Mouse (Mus musculus): Measurements from ENCODE around the gene Pi4k2a.
"Not testable (repeated sequence)": the region's sequence is repeated elsewhere in the genome, so short reads cannot be mapped to it uniquely, and the experiment has no call there.

The Pi4k2a gene

DNA sequence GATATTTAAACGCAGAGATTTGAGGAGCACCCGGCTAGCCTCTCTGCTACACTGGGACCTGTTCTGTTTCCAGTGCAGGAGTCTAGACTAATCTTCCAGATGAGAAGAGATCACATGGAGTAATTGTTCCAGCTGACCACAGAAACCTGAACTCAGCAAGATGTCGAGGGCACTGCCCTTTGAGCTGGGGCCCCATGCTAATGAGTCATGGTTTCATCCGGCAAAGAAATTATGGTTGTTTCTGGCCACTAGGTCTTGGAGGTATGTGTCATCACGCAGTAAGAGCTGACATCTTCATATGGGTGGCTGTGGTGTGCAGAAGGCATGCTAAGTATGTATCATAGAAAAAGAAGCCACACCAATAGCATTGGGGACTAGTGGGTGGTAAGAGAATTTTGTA lies 10.3 kb upstream of the Pi4k2a start:
- in situ Hi-C loops (cut with MboI, MseI): no loop called here

DNA sequence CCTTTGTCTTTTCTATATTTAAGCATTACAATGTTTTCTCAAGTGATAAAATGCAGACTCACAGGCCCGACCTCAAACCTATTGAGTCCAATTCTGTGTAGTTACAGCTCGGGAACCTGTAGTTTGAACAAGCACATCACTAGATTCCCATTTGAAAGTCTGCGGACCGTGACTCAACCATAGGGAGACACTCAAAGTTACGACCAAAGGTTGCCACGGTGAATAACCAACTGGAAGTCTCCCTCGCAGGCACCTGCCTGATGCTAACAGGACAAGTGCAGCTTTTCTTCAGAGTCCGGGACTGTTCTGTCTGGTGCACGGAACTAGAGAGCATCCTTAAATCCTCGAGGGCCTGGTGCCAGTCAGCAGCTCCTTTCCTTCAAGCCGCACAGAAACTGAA lies 9.8 kb upstream of the Pi4k2a start:
- in situ Hi-C loops (cut with MboI, MseI): no loop called here

DNA sequence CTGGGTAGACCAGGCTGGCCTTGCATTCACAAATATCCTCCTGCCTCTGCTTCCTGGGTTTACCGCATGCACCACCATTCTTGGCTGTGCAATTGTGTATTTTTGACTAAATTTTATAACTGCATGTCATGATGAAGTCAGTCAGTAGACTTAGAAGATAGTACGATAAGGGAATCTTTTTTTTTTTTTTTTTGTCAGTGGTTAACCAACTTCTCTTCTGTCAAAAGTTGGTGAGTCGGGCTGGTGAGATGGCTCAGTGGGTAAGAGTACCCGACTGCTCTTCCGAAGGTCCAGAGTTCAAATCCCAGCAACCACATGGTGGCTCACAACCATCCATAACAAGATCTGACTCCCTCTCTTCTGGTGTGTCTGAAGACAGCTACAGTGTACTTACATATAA lies 8.7 kb upstream of the Pi4k2a start:
- in situ Hi-C loops (cut with MboI, MseI): not testable (repeated sequence)

DNA sequence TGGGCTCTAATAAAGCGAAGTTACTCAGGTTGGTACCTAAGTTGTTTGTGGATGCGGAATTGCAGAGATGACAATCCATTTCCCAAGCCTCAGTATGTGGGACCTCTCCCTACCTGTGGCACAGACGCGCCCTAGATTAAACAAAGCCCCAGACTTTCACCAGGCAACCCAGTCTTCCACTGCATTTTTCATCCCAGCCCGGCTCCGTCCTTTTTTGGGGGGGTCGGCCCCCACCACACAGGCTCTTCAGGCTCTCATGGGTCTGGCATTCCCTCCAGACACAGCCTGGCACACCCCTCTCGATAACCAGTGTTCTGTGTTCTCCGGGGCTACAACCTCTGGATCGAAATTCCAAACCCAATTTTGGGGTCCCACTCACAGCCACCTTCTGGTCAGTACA lies 4.6 kb upstream of the Pi4k2a start:
- in situ Hi-C loops (cut with MboI, MseI): no loop called here

DNA sequence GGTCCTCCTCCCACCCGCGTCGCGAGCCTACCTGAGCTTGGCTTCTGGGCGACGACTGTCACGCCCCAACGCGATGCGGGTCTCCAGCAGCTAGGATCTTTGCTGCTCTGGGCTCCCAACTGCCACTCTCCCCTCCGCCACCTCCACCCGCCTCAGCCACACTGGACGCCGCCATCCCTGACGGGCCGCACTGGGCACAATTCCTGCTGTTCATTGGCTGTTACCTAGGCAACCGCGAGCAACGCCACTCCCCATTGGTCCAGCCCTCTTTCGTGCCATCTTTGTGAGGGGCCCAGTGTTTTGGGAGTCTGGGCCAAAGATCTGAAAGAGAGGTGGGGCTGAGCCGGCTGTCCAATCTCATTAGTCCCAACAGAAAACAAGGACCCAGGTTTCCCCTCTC lies 4.1 kb upstream of the Pi4k2a start, which contains the start of gene Morn4:
Gene Morn4, minus strand, starts transcription at position 192 of the 400 bp plus-strand sequence.
- in situ Hi-C loops (cut with MboI, MseI): no loop called here

DNA sequence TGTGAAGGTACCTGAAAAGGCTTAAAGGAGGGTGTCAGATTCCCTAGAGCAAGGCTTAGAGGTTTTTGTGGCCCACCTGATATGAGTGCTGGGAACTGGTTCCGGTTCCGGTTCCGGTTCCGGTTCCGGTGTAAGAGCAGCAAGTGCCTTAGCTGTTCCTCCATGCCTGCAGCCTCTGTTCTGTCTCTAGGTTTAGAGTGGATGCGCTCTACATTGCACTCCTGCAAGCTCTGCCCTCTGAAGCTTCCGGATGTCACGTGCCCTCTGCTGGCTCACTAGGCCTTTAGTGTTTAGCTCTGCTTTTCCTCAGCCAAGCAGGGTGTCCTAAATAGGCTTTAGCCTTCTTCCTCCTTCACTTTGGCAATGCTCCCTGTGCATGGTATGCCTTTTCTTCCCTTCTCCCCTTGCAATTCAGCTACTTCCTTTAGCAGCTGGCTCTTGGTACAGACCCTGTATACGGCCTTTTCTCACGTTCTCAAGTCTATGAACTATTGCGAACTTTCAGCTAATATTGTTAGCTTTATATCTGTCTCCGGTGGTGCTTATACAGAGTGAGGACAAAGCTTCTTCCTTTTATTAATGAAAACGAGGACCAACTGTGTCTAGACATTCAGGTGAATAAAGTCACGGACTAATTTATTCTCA lies 1.0 kb upstream of the Pi4k2a start:
- in situ Hi-C loops (cut with MboI, MseI): no loop called here

DNA sequence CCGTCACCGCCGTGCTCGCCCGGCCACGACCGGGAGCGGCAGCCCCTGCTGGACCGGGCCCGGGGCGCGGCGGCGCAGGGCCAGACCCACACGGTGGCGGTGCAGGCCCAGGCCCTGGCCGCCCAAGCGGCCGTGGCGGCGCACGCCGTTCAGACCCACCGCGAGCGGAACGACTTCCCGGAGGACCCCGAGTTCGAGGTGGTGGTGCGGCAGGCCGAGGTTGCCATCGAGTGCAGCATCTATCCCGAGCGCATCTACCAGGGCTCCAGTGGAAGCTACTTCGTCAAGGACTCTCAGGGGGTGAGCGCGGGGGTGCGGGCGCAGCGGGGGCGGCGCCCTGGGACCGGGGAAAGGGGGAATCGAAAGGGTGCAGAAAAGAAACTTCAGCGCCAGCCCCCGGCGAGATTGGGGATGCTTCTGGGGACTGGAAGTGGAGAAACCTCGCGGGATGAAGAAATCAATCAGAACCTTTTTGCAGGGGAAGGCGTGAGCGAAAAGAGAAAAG lies 419 bp downstream of the Pi4k2a start:
- in situ Hi-C loops (cut with MboI, MseI): no loop called here

DNA sequence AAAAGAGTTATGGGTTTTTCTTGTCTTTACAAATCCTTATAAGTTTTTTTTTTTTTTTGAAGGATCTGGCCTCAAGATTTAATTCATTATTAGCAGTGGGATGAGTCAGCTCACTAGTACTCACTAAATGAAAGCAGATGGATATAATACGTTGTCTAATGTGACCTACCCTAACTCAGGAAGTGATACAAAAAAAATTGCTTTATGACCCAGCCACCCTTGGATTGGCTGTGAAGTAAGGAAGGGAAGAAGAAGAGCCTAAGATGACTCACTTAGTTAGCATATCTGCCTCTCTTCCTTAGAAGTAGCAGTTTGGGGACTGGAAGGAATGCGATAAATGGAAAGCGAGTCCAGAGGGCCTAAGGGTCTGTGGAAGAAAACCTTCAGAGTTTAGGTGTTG lies 9.1 kb downstream of the Pi4k2a start:
- in situ Hi-C loops (cut with MboI, MseI): no loop called here

DNA sequence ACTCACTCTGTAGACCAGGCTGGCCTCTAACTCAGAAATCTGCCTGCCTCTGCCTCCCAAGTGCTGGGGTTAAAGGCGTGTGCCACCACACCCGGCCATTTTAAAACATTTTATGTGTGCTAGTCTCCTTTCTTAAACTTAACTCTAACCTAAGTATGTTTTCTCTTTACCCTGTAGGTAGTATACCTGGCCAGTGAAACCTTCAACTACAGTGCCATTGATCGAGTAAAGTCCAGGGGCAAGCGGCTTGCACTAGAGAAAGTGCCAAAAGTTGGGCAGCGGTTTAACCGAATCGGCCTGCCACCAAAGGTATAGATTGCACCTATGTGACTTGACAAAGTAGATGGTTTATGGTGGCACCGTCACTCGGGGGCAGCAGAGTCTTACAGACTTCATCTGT lies 14.4 kb downstream of the Pi4k2a start:
- in situ Hi-C loops (cut with MboI, MseI): no loop called here

DNA sequence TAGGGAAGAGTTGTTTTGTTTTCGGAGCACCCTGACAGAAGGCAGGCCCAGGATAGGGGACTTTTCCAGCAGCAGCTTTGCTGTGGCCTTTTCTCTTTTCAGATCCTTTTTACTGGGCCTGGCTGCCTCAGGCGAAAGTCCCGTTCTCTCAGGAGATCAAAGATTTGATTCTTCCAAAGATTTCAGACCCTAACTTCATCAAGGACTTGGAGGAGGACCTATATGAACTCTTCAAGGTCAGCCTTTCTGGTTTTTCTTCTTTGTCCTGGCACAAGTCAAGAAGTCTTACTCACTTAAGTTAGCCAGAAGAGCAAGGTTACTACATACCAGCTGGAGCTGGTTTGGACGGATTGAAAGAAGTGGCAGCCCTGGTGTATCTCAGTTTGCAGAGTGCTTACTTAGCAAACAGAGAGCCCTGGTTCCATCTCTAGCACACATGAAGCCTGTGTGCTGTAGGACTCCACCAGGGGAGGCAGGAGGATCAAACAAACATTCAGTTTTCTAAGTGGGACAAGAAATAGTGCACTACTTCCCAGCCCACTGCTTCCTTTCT lies 25.6 kb downstream of the Pi4k2a start:
- in situ Hi-C loops (cut with MboI, MseI): no loop called here

DNA sequence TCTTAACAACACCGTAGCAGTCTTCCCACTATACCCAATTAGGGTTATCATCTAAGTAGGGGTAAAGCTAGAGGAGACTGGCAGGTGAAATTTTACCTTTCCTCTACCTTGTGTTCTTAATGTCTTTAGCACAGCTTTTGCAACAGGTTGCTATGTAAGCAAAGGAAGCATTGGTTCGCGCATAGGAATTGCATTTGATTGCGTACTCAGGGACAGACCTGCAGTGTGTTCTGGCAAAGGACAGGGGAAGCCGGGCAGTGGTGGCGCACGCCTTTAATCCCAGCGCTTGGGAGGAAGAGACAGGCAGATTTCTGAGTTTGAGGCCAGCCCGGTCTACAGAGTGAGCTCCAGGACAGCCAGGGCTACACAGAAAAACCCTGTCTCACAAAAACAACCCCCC lies 27.9 kb downstream of the Pi4k2a start:
- in situ Hi-C loops (cut with MboI, MseI): no loop called here

DNA sequence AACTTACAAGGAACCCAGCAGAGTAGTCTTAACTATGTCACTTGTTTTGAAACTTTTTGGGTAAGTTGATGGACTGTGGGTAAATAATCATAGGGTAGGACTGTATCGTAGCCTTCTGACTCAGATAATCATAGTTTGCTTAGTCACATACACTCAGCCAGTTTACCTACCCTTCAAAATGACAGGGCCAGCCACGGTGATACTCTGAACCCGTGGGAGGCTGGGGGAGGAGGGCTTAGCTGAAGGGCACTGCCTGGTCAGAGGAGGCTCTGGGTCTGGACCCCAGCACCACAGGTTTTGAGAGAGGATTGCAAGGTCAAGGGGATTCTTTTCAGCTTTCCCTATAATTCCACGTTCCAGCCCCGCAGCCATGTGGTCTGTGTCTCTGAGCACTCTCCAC lies 28.3 kb downstream of the Pi4k2a start:
- in situ Hi-C loops (cut with MboI, MseI): no loop called here

DNA sequence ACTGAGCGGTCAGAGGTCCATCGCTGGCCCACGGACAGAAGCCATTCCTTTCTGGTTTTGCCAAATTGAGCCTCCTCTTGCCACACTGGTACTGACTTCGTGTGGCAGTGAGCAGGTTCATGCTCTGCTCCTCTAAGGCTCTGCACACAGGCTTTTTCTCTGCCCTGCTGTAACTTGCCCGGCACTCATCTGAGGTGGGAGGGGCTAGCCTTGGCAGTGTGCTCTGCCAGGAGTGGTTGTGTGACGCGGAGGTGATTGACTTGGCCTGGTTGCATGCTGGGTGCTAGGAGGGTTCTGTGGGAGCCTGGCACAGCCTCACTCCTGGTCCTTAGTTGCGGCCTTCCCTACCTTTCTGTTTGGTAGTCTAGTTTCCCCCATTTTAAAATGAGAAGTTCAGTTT lies 30.2 kb downstream of the Pi4k2a start:
- in situ Hi-C loops (cut with MboI, MseI): no loop called here

DNA sequence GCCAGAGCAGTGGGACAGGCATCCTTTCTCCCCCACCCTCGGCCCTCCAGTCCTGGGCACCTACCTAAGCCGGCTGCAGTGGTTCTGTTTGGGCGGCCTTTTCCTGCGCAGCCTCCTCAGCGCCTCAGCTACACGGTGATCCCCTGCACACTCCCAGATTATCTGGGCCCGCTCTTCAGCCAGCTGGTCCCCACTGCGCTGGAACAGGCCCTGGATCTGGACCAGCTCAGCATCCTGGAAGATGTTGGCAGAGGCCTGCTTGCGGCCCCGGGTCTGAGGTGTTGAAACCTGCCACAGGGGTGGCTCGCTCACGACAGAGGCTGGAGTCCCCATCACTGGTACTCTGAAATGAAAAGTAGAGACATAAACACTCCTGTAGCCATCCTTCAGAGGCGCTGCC lies 34.4 kb downstream of the Pi4k2a start:
- in situ Hi-C loops (cut with MboI, MseI): no loop called here

DNA sequence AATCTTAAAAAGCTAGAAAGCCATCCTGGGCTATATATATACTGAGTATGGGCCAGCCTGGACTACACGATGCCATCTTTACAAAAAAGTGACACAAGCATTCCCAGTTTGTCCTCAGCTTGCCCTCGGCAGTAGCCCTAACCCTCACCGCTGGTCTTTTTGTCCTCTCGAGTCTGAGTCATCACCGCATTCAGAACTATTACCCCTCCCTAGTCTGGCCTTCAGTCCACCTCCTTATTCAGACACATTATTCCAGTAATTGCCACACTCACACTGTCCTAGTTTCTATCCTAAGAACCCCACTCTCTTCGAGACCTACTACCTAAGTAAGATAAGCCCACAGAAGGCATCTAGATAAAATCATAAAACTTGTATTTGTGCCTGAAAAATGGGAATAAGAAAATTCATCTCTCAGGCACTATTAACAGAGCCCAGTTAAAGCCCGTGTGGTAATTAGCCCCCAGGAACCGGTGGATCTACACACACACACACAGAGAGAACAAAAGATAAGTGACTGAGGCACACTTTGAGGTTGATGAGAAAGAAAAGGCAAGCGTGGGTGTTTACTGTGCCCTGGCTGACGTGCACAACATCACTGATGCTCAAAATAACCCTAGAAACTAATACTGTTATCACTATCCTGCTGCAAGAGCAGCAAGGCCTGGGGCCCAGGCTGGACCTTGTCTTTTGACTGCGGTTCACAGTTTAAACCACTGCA lies 35.4 kb downstream of the Pi4k2a start:
- in situ Hi-C loops (cut with MboI, MseI): no loop called here

DNA sequence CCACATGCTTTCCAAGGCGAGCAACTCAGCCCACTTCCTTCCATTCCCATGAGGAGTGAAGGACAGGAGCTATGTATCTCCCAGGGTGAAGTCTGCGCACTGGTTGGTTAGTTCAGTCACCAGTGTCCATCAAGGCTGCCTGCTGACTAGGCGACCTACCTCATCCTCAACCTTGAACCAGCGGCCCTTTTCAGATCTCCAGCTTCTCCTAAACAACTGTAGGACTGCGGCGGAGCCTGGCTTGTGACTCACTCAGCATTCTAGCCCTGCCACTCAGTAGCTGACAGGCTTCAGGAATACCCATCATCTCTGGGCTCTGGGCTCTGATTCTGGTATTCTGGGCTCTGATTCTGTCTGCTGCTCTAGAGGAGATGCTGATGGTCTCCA lies 35.9 kb downstream of the Pi4k2a start:
- in situ Hi-C loops (cut with MboI, MseI): no loop called here

DNA sequence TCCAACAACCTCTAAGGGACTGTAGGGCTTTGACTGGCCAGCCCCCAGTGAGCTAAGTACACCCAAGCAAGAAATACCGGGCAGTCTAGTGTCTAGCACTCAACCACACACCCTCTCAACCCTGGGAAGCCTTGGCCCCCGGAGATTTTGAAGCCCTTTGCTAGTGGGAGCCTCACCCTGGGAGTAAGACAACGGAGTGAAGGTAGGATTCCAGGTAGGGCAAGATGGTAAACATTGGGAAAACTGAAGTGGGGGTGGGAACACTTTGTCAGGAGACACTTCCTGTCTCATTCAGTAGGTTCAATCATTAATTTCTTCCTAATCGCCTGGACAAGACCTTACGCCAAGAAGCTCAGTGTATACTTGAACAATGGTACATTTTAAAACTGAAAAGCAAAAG lies 36.8 kb downstream of the Pi4k2a start:
- in situ Hi-C loops (cut with MboI, MseI): no loop called here

DNA sequence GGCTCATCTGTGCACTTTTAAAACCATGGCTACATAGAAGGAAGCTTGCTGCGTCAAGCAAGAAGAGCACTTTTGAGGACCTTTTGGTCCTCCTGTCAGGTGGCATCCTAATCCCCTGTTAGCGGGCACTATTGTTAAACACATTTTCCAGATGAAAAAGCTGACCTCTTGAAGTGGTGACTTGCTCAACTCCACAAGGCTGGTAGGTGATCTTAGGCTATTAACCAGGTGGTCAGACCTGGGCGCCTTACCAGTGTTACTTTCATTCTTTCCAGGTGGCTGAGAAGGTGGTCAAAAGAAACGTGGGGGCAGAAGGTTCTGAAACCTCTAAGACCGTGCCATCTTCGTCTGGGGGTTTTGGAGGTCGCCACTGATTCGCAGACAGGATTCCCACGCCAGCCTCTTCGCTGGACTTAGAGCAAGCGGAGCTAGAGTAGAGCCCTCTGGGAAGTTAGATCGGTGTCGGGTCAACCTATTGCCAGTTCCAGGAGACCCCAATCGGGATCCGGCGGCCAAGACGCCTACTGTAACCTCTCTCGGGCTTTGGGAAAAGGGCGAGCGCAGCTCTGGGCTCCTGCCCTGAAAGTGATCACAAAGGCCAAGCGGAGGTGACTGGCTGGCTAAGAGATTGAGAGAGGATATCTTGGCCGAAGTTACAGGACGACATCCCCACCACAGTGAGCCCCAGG lies 37.9 kb downstream of the Pi4k2a start:
- in situ Hi-C loops (cut with MboI, MseI): no loop called here

DNA sequence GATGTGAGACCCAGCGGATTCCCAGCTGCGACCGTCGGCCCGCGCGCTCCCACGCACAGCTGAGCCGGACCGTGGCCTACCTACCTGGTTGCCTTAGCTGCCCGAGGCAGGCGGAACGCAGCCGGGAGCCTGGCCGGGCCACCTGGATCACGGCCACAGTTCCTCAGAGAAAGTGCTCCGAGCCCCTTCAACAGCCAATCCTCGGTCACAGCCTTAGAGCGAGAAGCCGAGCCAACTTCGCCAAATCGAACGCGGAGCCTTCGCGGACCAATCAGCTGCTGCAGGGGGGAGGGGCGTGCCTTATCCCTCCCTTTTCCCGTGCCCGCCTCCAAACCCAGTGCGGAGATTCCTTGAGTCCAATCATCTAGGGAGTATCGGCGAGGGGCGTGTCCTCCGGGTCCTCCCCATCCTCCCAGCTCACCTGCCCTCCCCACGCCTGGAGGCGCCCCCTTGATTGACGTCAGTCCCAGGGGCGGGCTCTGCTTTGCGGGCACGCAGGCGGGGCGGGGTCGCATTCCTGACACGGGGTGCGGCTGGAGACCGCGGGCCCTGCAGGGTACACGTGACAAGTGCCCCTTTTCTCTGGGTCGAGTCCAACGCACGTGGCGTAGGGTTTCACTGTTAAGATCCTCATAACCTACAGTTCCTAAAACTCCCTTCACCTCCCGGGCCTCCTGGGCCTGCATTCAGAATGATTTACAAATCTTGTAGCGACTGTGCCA lies 38.7 kb downstream of the Pi4k2a start, which contains the start of gene Avpi1:
Gene Avpi1, minus strand, starts transcription at position 273 of the 722 bp plus-strand sequence.
- in situ Hi-C loops (cut with MboI, MseI): no loop called here

DNA sequence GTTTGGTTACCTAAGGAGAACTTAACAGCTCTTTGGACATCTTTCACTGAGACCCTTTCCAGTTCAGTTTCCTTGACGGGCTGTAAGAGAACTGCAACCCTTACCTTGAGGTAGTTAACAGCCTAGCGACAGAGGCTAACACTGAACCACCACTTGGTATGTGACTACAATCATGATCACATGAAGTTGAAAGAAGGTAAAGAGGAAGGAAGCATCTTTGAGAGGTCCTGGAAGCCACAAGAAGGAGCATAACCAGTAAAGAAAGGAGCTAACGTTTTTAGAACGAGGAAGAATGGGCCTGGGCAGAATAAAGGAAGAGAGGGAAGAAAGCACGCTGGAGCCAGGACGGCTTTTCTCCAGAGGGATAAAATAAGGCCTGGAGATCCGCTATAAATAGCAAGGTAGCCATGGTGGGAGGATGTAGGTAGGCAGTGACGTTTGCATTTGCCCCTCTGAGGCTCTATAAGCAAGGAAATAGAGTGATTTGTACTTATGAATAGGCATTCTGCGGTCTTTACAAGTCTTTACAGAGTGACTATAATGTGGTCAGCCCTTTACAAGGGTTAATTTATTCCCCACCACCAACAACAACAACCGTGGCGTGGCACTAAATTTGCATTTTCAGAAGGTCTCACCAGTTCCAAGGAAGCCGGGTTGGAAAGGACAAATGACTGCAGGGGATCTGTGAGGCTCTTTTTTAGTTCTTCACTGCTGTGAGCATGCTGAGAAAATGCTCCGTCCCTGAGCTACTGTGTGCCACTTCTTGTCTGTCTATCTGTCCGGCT lies 39.4 kb downstream of the Pi4k2a start:
- in situ Hi-C loops (cut with MboI, MseI): no loop called here

DNA sequence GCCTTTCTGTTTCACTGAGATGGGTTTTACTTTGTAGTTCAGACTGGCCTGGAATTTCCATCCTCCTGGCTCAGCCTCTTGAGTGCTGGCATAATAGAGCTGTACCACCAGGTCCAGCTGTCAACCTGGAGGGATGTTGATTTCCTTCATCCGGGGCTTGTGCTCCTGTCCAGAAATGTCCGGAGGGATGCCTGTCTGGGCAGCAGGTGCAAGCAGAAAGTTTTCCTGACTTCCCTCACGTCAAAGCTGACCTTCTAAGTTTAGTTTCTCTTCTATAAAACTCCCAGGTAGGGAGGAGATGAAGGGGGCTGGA lies 40.0 kb downstream of the Pi4k2a start:
- in situ Hi-C loops (cut with MboI, MseI): no loop called here
